Mouse (Mus musculus) forebrain, embryonic 13.5 days (tissue): Measurements from ENCODE around the gene Guca2b. TPM values are rescaled to one million over a fixed set of nuclear protein-coding genes. Genes with fewer than 3 reads are reported as not detected.

ENCODE experiments used
- ATAC-seq: fragments of 200-750 bp; cut with Nextera tagmentation; 2 replicates; pipeline ENCODE4 v1.8.0; 2017
- H3K27ac ChIP-seq: fragments of 300-500 bp; sonication (generic); 2 replicates; pipeline ENCODE4 v1.5.1; 2015; ENCODE audit warnings: inconsistent platforms, mild to moderate bottlenecking, moderate library complexity
- H3K27me3 ChIP-seq: fragments of 300-500 bp; sonication (generic); 2 replicates; pipeline ENCODE4 v1.6.1; 2015; ENCODE audit warnings: mild to moderate bottlenecking, inconsistent platforms
- H3K36me3 ChIP-seq: fragments of 300-500 bp; sonication (generic); 2 replicates; pipeline ENCODE4 v1.6.1; 2015; ENCODE audit warnings: mild to moderate bottlenecking, inconsistent platforms; ENCODE audit not compliant: poor library complexity, severe bottlenecking
- H3K4me1 ChIP-seq: fragments of 300-500 bp; sonication (generic); 2 replicates; pipeline ENCODE4 v1.6.1; 2015; ENCODE audit warnings: inconsistent platforms
- H3K4me2 ChIP-seq: fragments of 300-500 bp; sonication (generic); 2 replicates; pipeline ENCODE4 v1.6.1; 2015; ENCODE audit warnings: inconsistent platforms, mild to moderate bottlenecking, moderate library complexity
- H3K4me3 ChIP-seq: fragments of 300-500 bp; sonication (generic); 2 replicates; pipeline ENCODE4 v1.5.1; 2015; ENCODE audit warnings: mild to moderate bottlenecking, inconsistent platforms
- H3K9ac ChIP-seq: fragments of 300-500 bp; sonication (generic); 2 replicates; pipeline ENCODE4 v1.6.1; 2015; ENCODE audit warnings: mild to moderate bottlenecking, inconsistent platforms
- H3K9me3 ChIP-seq: fragments of 300-500 bp; sonication (generic); replicated peaks from 2 replicates; pipeline ENCODE4 v1.6.1; 2016; ENCODE audit warnings: inconsistent platforms
- WGBS: fragments of 180-500 bp; shearing (Covaris S2); methylation state at CpG from one replicate; pipeline ENCODE4 v1.1.7; 2015; 5-methylcytosine and 5-hydroxymethylcytosine counted together
- polyA plus RNA-seq: library from polyadenylated mRNA; unstranded; fragments of >200 nt; fragmentation: Nextera tagmentation; extraction: Ambion mirVana; gene quantifications from 2 replicates; pipeline ENCODE4 v1.2.1, GENCODE M21; 2015

The Guca2b gene
- polyA plus RNA-seq = not detected in 2 replicates

DNA sequence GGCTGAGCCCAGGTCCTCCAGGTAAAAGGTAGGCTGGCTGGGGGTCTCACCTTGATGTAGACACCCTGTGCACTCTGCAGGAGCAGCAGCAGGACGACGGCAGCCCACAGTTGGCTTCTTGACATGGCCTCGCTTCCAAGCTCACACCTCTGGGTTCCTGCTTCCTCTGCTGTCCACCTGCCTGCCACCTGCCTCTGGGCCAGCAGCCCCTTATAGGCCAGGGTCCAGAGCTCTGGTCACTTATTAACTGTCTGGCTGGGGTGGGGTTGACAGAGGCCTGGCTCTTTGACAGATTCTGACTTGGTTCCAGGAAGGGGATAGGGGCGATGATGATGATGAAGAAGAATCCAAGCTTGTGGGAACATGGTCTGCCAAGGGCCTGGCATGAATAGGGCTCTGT lies at the start of gene Guca2b:
Gene Guca2b (minus strand): TSS at position 224 of the 400 bp plus-strand sequence.
- no peak within 1 kb of the TSS for H3K4me3 ChIP-seq
- no peak within 1 kb of the TSS for H3K27ac ChIP-seq
- no peaks in the 10 kb centered on the region for H3K27me3 ChIP-seq
- no peak for ATAC-seq
- no peak within 1 kb of the TSS for H3K9ac ChIP-seq
- H3K9me3 ChIP-seq = no peaks in the 10 kb centered on the region; the same call in 1 of the 2 replicates
- no peaks in the 10 kb centered on the region for H3K36me3 ChIP-seq
- no peak within 1 kb of the TSS for H3K4me2 ChIP-seq
- WGBS = 89% methylated on average over 4 of the region's 4 CpGs
- H3K4me1 ChIP-seq = no peaks in the 10 kb centered on the region

- no peak for ATAC-seq
- no peak overlapping the region for H3K4me2 ChIP-seq
- H3K27me3 ChIP-seq = no peaks in the 10 kb centered on the region
- H3K9ac ChIP-seq = no peak overlapping the region
- no peak overlapping the region for H3K4me3 ChIP-seq
- H3K4me1 ChIP-seq = no peaks in the 10 kb centered on the region
- H3K36me3 ChIP-seq = no peaks in the 10 kb centered on the region
- 6% methylated on average over 3 of the region's 3 CpGs for WGBS
- H3K9me3 ChIP-seq = no peaks in the 10 kb centered on the region
- H3K27ac ChIP-seq = no peak overlapping the region
These were observed 49.0 kb upstream of the Guca2b start for GRCm38 (mm10) chr4:119707751-119708150.

GRCm38 (mm10) chr4:119707326-119707725 lies 48.6 kb upstream of the Guca2b start:
- Histone ChIP-seq H3K4me1 (no peaks in the 10 kb centered on the region), H3K4me3 (no peak overlapping the region), H3K9me3 (no peaks in the 10 kb centered on the region), H3K4me2 (no peak overlapping the region), H3K27me3 (no peaks in the 10 kb centered on the region), H3K9ac (no peak overlapping the region), H3K36me3 (no peaks in the 10 kb centered on the region), H3K27ac (no peak overlapping the region)
- no peak for ATAC-seq
- WGBS = 60% methylated on average over 5 of the region's 5 CpGs

DNA sequence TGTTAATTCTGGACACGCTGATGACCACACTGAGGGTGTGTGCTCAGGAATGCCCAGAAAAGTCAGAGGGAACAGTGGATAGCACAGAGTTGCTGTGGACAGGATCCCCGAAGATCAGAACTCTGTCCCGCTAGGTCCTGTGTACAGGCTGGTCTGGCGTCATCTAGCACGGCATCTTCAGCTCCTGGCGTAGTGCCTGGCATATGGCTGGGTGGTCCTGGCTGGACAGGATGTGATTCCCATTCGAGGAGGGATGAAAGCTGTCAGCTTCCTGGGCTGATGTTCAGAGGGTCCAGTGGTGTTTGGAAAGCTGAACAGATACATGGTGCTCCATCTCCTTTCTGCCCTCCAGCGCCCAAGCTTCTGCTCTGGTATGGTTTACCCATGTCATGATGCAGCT lies 45.2 kb upstream of the Guca2b start:
- Histone ChIP-seq H3K27ac (no peak overlapping the region), H3K36me3 (no peaks in the 10 kb centered on the region), H3K27me3 (no peaks in the 10 kb centered on the region), H3K4me1 (no peaks in the 10 kb centered on the region), H3K9me3 (no peaks in the 10 kb centered on the region), H3K9ac (no peak overlapping the region), H3K4me3 (no peak overlapping the region), H3K4me2 (no peak overlapping the region)
- no peak for ATAC-seq
- 89% methylated on average over 8 of the region's 8 CpGs for WGBS

DNA sequence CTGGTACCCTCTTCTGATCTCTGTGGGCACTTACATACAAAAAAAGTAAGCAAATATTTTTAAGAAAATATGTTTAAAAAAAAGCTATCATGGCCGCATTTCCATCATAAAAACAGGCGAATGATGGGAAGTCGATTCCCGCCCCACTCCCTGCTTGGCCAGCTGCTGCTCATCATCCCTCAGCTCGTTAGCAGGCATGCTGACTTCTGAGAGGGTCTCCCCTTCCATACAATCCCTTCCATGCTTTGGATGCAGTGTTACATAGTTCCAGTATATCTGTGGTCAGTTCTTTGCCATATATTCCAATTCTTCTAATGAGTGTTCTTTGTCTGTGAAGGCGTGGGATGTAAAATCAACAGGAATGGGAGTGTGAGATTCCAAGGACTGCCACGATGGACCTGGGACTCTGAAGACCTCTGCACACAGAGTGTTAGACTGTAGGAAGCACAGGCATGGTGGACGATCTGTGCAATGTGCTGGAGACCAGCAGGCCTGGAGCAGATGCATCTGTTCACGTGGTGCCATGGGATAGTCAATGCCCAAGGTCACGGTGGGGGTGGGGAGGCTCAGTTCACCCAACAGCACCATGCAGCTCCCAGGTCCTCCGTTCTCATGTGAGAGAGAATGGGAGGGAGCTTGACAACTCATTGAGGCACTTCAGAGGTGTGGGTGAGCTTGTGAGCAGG lies 42.7 kb upstream of the Guca2b start:
- Histone ChIP-seq H3K27ac (no peak overlapping the region), H3K36me3 (no peaks in the 10 kb centered on the region), H3K4me1 (no peaks in the 10 kb centered on the region), H3K4me3 (no peak overlapping the region), H3K27me3 (no peaks in the 10 kb centered on the region), H3K9ac (no peak overlapping the region), H3K4me2 (no peak overlapping the region), H3K9me3 (no peaks in the 10 kb centered on the region)
- ATAC-seq = no peak
- 85% methylated on average over 11 of the region's 11 CpGs for WGBS

- no peak for ATAC-seq
- H3K4me1 ChIP-seq = no peaks in the 10 kb centered on the region
These were observed 39.6 kb upstream of the Guca2b start for GRCm38 (mm10) chr4:119698339-119698738.

GRCm38 (mm10) chr4:119685746-119686145 lies 27.0 kb upstream of the Guca2b start:
- Histone ChIP-seq H3K4me3 (no peak overlapping the region), H3K4me2 (no peak overlapping the region), H3K27me3 (no peaks in the 10 kb centered on the region), H3K36me3 (no peaks in the 10 kb centered on the region), H3K27ac (no peak overlapping the region), H3K9me3 (no peaks in the 10 kb centered on the region), H3K9ac (no peak overlapping the region), H3K4me1 (peaks cover 8% of the 10 kb centered on the region)
- no peak for ATAC-seq
- 91% methylated on average over 2 of the region's 2 CpGs for WGBS

More at GRCm38 (mm10) chr4:119698339-119698738, 39.6 kb upstream of the Guca2b start:
- H3K4me3 ChIP-seq = no peak overlapping the region
- no peaks in the 10 kb centered on the region for H3K9me3 ChIP-seq
- H3K36me3 ChIP-seq = no peaks in the 10 kb centered on the region
- WGBS = 56% methylated on average over 2 of the region's 2 CpGs
- H3K27me3 ChIP-seq = no peaks in the 10 kb centered on the region
- H3K27ac ChIP-seq = no peak overlapping the region
- H3K4me2 ChIP-seq = no peak overlapping the region
- no peak overlapping the region for H3K9ac ChIP-seq

DNA sequence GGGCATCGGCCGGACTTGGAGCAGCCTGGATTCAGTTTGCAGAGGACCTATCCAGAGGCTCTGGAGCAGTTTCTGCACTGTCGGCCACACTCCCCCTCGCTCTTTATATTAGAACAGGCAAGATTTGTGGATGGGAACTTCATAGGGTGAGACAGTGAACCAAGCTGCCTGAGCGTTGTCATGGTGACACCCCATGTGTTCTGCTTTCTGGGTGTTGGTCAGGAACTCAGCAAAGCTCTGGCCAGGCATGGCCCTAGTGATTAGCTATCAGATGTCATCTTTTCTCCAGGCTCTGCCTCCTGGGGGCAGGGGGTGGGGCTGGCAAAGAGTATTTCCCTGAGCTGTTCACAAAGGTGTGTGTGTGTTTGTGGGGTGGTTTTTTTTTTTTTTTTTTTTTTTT lies 23.8 kb upstream of the Guca2b start:
- no peak overlapping the region for H3K4me2 ChIP-seq
- 53% methylated on average over 5 of the region's 5 CpGs for WGBS
- ATAC-seq = no peak
- peaks cover 5% of the 10 kb centered on the region for H3K4me1 ChIP-seq
- H3K36me3 ChIP-seq = no peaks in the 10 kb centered on the region
- H3K9ac ChIP-seq = no peak overlapping the region
- no peaks in the 10 kb centered on the region for H3K27me3 ChIP-seq
- H3K4me3 ChIP-seq = no peak overlapping the region
- no peaks in the 10 kb centered on the region for H3K9me3 ChIP-seq
- no peak overlapping the region for H3K27ac ChIP-seq

DNA sequence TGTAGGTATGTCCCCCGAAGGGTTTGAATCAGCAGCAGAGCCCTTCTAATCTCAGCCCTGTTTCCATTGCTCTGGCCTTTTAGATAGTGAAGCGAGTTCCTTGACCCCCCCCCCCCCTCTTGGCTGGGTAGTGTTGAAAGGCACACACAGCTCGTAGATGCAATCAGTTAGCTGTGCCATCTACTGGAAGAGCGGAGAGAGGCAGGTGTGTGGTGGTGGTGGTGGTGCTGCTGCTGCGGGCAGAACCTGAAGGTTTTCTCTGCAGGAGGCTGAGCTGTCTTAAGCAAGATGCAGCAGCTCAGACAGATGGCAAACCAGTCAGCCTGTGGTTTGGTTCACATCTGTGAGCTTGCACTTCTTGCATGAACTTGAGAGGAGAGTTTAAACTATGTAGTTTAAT lies 13.9 kb upstream of the Guca2b start:
- no peaks in the 10 kb centered on the region for H3K36me3 ChIP-seq
- H3K9ac ChIP-seq = no peak overlapping the region
- H3K4me2 ChIP-seq = no peak overlapping the region
- no peak overlapping the region for H3K4me3 ChIP-seq
- no peaks in the 10 kb centered on the region for H3K27me3 ChIP-seq
- 31% methylated on average over 5 of the region's 5 CpGs for WGBS
- H3K9me3 ChIP-seq = no peaks in the 10 kb centered on the region
- H3K27ac ChIP-seq = no peak overlapping the region
- ATAC-seq = no peak
- H3K4me1 ChIP-seq = peaks cover 21% of the 10 kb centered on the region

GRCm38 (mm10) chr4:119671164-119671563 lies 12.4 kb upstream of the Guca2b start:
- Histone ChIP-seq H3K4me1 (peaks cover 21% of the 10 kb centered on the region), H3K4me2 (no peak overlapping the region), H3K9ac (0 out of 2 replicates have a peak overlapping the region, but pooled peaks have one; percentile 22), H3K27me3 (no peaks in the 10 kb centered on the region), H3K27ac (peak overlapping the region; percentile 81), H3K4me3 (no peak overlapping the region), H3K9me3 (no peaks in the 10 kb centered on the region), H3K36me3 (no peaks in the 10 kb centered on the region)
- WGBS = 91% methylated on average over 9 of the region's 9 CpGs
- no peak for ATAC-seq

- Histone ChIP-seq H3K4me1 (peaks cover 21% of the 10 kb centered on the region), H3K4me3 (no peak overlapping the region), H3K4me2 (peak overlapping the region; percentile 17; the same call in 1 of the 2 replicates), H3K9me3 (no peaks in the 10 kb centered on the region), H3K9ac (peak overlapping the region; percentile 22), H3K36me3 (no peaks in the 10 kb centered on the region), H3K27me3 (no peaks in the 10 kb centered on the region), H3K27ac (peak overlapping the region; percentile 81)
- ATAC-seq = 0 out of 2 replicates have a peak, but pooled peaks have one; percentile 1
- 85% methylated on average over 6 of the region's 6 CpGs for WGBS
These were observed 12.0 kb upstream of the Guca2b start for GRCm38 (mm10) chr4:119670736-119671135.

DNA sequence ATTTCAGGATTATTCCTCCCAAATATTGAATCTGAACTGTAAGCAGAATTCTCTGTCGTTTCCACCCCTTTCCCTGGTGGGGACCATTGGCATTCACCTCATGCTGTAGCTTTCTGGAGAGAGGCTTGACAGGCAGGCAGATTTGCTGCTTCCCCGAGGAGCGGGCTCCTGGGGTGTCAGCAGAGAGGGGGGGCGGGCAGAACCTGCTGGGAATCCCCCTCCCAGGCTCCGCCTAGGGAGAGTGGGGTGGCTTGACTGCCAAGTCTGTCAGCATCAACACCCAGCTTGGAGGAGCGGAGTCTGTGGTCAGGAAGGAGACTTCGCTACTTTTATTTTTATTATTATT lies 11.4 kb upstream of the Guca2b start:
- ATAC-seq = peak; percentile 81
- peak overlapping the region; percentile 81 for H3K27ac ChIP-seq
- WGBS = 24% methylated on average over 7 of the region's 7 CpGs

More for the DNA sequence above, 11.4 kb upstream of the Guca2b start:
- Histone ChIP-seq H3K9ac (peak overlapping the region; percentile 22; the same call in 1 of the 2 replicates), H3K36me3 (no peaks in the 10 kb centered on the region), H3K9me3 (no peaks in the 10 kb centered on the region), H3K4me1 (peaks cover 21% of the 10 kb centered on the region), H3K4me3 (no peak overlapping the region), H3K4me2 (peak overlapping the region; percentile 17), H3K27me3 (no peaks in the 10 kb centered on the region)
